Mouse (Mus musculus) bone marrow, adult 2 months (tissue): ENCODE results near the gene Acaa1a.

Source experiments
- CTCF ChIP-seq: fragments of 200-500 bp; IDR thresholded peaks from 2 replicates; pipeline ENCODE4 v1.5.1; 2011; ENCODE audit warnings: low read length, control low read depth; ENCODE audit not compliant: control insufficient read depth, insufficient read depth
- POLR2A ChIP-seq: fragments of 200-500 bp; IDR thresholded peaks from 2 replicates; pipeline ENCODE4 v1.6.1; 2011; ENCODE audit warnings: low read depth, mild to moderate bottlenecking, control low read depth, low read length, borderline replicate concordance; ENCODE audit not compliant: control insufficient read depth

DNA sequence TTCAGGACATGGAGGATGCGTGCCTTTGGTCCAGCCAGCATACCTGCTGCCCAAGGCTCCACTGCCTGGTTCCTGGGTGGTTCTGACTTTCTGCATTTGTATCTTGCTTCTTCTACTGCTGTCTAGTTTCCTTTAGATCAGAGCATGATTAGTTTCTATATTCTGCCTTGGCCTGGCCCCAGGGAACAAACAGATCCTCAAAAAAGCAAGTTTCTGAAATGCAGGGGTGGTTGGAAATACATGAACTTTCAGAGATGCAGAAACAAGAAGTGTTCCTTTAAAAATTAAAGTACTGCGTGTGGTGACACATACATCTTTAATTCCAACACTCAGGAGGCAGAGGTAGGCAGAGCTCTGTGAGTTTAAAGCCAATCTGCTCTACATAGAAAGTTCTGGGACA is 4.6 kb upstream of the Acaa1a start:
- no peak for TF ChIP-seq POLR2A
- TF ChIP-seq CTCF: no peak
